Mouse (Mus musculus): ENCODE measurements around the gene Cd69. TPM values are rescaled to one million over a fixed set of nuclear protein-coding genes. Genes with fewer than 3 reads are reported as not detected.

The Cd69 gene
- polyA plus RNA-seq, 1 experiment from 2014 or later, result 0.48 TPM

GRCm38 (mm10) chr6:129284384-129285104, 9.3 kb upstream of the Cd69 start:
- ATAC-seq (ENCODE audit: insufficient read depth, low FRiP score), result no peak
- Histone ChIP-seq H3K36me3 (ENCODE audit: control insufficient read depth, insufficient read depth, low read length) (no peaks in the 10 kb centered on the region), H3K27me3 (ENCODE audit: control insufficient read depth, insufficient read depth, low read length) (no peaks in the 10 kb centered on the region), H3K4me2 (ENCODE audit: low read depth, low read length) (no peak overlapping the region), H3K9ac (ENCODE audit: low read length) (no peak overlapping the region), H3K4me1 (ENCODE audit: control insufficient read depth, insufficient read depth, low read length) (no peaks in the 10 kb centered on the region), H3K4me3 (replicated peaks; ENCODE audit: low read length) (no peak overlapping the region), H3K9me3 (replicated peaks; ENCODE audit: control insufficient read depth, low read length) (no peaks in the 10 kb centered on the region), H3K27ac (ENCODE audit: low read length) (no peak overlapping the region)
- WGBS, result 62% methylated on average over 7 of the region's 7 CpGs

DNA sequence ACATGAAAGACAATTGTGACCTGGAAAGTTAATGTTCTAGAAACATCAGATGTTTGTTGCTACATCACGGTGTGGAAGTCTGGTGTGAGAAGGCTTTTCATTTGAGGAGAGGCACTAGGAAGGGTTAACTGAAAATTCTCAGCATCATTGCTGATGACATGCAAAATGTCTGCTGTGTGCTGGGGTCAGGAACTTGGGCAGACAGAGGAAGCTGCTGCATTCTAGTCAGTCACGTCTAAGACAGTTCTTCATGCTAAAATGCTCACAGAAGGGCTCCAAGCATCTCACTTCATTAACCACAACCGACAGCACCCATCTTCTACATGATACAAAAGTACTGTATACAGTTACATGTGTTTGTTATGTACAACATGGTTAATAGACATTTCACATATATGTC, 8.0 kb upstream of the Cd69 start:
- Histone ChIP-seq H3K9me3 (replicated peaks; ENCODE audit: control insufficient read depth, low read length) (no peaks in the 10 kb centered on the region), H3K36me3 (ENCODE audit: control insufficient read depth, insufficient read depth, low read length) (no peaks in the 10 kb centered on the region), H3K4me3 (replicated peaks; ENCODE audit: low read length) (no peak overlapping the region), H3K4me2 (ENCODE audit: low read depth, low read length) (no peak overlapping the region), H3K27ac (ENCODE audit: low read length) (no peak overlapping the region), H3K27me3 (ENCODE audit: control insufficient read depth, insufficient read depth, low read length) (no peaks in the 10 kb centered on the region), H3K9ac (ENCODE audit: low read length) (no peak overlapping the region), H3K4me1 (ENCODE audit: control insufficient read depth, insufficient read depth, low read length) (no peaks in the 10 kb centered on the region)
- ATAC-seq (ENCODE audit: insufficient read depth, low FRiP score), result no peak
- 63% methylated on average over 3 of the region's 3 CpGs for WGBS

DNA sequence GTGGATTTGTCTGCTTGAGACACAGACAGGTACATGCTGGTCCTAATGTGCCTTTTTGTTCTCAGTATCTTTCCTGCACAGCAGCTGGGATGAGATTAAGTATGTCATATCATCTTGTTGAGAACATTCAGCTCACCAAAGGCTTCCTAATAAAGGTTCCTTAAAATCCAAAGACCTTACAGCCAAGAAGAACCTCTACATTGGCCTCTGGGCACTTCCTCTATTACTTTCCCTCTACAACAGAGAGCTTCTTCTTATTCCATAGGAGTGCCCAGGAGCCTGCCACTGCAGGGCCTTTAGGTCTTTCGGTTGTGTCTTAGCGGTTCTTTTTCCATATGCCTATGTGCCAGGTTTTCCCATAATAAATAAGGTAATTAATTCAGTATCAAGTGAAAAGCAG, 1.2 kb upstream of the Cd69 start:
- Histone ChIP-seq H3K4me3 (replicated peaks; ENCODE audit: low read length) (no peak overlapping the region), H3K27me3 (ENCODE audit: control insufficient read depth, insufficient read depth, low read length) (no peaks in the 10 kb centered on the region), H3K36me3 (ENCODE audit: control insufficient read depth, insufficient read depth, low read length) (no peaks in the 10 kb centered on the region), H3K9me3 (replicated peaks; ENCODE audit: control insufficient read depth, low read length) (no peaks in the 10 kb centered on the region), H3K4me1 (ENCODE audit: control insufficient read depth, insufficient read depth, low read length) (no peaks in the 10 kb centered on the region), H3K4me2 (ENCODE audit: low read depth, low read length) (no peak overlapping the region), H3K9ac (ENCODE audit: low read length) (no peak overlapping the region), H3K27ac (ENCODE audit: low read length) (no peak overlapping the region)
- 96% methylated on average over 2 of the region's 2 CpGs for WGBS
- ATAC-seq (ENCODE audit: insufficient read depth, low FRiP score), result no peak

- Histone ChIP-seq H3K4me2 (ENCODE audit: low read depth, low read length) (no peak overlapping the region), H3K9me3 (replicated peaks; ENCODE audit: control insufficient read depth, low read length) (no peaks in the 10 kb centered on the region), H3K27me3 (ENCODE audit: control insufficient read depth, insufficient read depth, low read length) (no peaks in the 10 kb centered on the region), H3K27ac (ENCODE audit: low read length) (no peak overlapping the region), H3K4me3 (replicated peaks; ENCODE audit: low read length) (no peak overlapping the region), H3K36me3 (ENCODE audit: control insufficient read depth, insufficient read depth, low read length) (no peaks in the 10 kb centered on the region), H3K4me1 (ENCODE audit: control insufficient read depth, insufficient read depth, low read length) (no peaks in the 10 kb centered on the region), H3K9ac (ENCODE audit: low read length) (no peak overlapping the region)
- ATAC-seq (ENCODE audit: insufficient read depth, low FRiP score), result no peak
- WGBS, result 63% methylated on average over 3 of the region's 3 CpGs
These were observed 478 bp upstream of the Cd69 start for GRCm38 (mm10) chr6:129275624-129276203.

- ATAC-seq (ENCODE audit: insufficient read depth, low FRiP score), result no peak
- no peaks in the 10 kb centered on the region for H3K4me1 ChIP-seq (ENCODE audit: control insufficient read depth, insufficient read depth, low read length)
- H3K9ac ChIP-seq (ENCODE audit: low read length), result no peak overlapping the region
- H3K4me2 ChIP-seq (ENCODE audit: low read depth, low read length), result no peak overlapping the region
- H3K27ac ChIP-seq (ENCODE audit: low read length), result no peak overlapping the region
- H3K27me3 ChIP-seq (ENCODE audit: control insufficient read depth, insufficient read depth, low read length), result no peaks in the 10 kb centered on the region
- no peaks in the 10 kb centered on the region for H3K9me3 ChIP-seq (replicated peaks; ENCODE audit: control insufficient read depth, low read length)
- H3K4me3 ChIP-seq (replicated peaks; ENCODE audit: low read length), result no peak overlapping the region
- WGBS, result 85% methylated on average over 2 of the region's 2 CpGs
- no peaks in the 10 kb centered on the region for H3K36me3 ChIP-seq (ENCODE audit: control insufficient read depth, insufficient read depth, low read length)
These were observed 760 bp downstream of the Cd69 start for GRCm38 (mm10) chr6:129274476-129274875.

DNA sequence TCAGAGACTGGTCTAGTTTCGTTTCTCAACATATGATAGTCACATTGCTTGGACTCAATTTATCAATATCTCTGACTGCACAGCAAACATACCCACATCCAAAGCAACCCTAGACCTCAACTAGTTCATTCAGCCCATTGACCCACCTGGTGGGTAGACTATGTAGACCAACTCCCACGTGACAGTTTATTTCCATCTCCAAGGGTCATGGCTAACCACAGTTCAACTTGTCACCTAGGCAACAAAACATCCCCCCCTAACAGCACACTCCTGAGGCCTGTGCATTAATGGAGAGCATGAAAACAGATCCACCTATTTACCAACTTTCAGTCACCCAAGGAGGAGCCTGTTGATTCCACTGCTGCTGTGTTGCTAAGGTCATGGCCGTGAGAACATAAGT, 1.6 kb downstream of the Cd69 start:
- Histone ChIP-seq H3K9ac (ENCODE audit: low read length) (no peak overlapping the region), H3K4me3 (replicated peaks; ENCODE audit: low read length) (no peak overlapping the region), H3K36me3 (ENCODE audit: control insufficient read depth, insufficient read depth, low read length) (no peaks in the 10 kb centered on the region), H3K27ac (ENCODE audit: low read length) (no peak overlapping the region), H3K4me2 (ENCODE audit: low read depth, low read length) (no peak overlapping the region), H3K27me3 (ENCODE audit: control insufficient read depth, insufficient read depth, low read length) (no peaks in the 10 kb centered on the region), H3K4me1 (ENCODE audit: control insufficient read depth, insufficient read depth, low read length) (no peaks in the 10 kb centered on the region), H3K9me3 (replicated peaks; ENCODE audit: control insufficient read depth, low read length) (no peaks in the 10 kb centered on the region)
- WGBS, result 65% methylated on average over 3 of the region's 3 CpGs
- no peak for ATAC-seq (ENCODE audit: insufficient read depth, low FRiP score)

GRCm38 (mm10) chr6:129266438-129267022, 8.7 kb downstream of the Cd69 start:
- H3K9me3 ChIP-seq (replicated peaks; ENCODE audit: control insufficient read depth, low read length), result no peaks in the 10 kb centered on the region
- H3K4me3 ChIP-seq (replicated peaks; ENCODE audit: low read length), result no peak overlapping the region
- no peaks in the 10 kb centered on the region for H3K36me3 ChIP-seq (ENCODE audit: control insufficient read depth, insufficient read depth, low read length)
- H3K27me3 ChIP-seq (ENCODE audit: control insufficient read depth, insufficient read depth, low read length), result no peaks in the 10 kb centered on the region
- H3K9ac ChIP-seq (ENCODE audit: low read length), result no peak overlapping the region
- H3K4me1 ChIP-seq (ENCODE audit: control insufficient read depth, insufficient read depth, low read length), result no peaks in the 10 kb centered on the region
- H3K27ac ChIP-seq (ENCODE audit: low read length), result no peak overlapping the region
- WGBS, result 76% methylated on average over 1 of the region's 1 CpGs
- no peak for ATAC-seq (ENCODE audit: insufficient read depth, low FRiP score)
- H3K4me2 ChIP-seq (ENCODE audit: low read depth, low read length), result no peak overlapping the region

GRCm38 (mm10) chr6:129265821-129266220, 9.4 kb downstream of the Cd69 start:
- WGBS, result 65% methylated on average over 3 of the region's 3 CpGs
- Histone ChIP-seq H3K4me3 (replicated peaks; ENCODE audit: low read length) (no peak overlapping the region), H3K4me1 (ENCODE audit: control insufficient read depth, insufficient read depth, low read length) (no peaks in the 10 kb centered on the region), H3K9ac (ENCODE audit: low read length) (no peak overlapping the region), H3K27me3 (ENCODE audit: control insufficient read depth, insufficient read depth, low read length) (no peaks in the 10 kb centered on the region), H3K4me2 (ENCODE audit: low read depth, low read length) (no peak overlapping the region), H3K36me3 (ENCODE audit: control insufficient read depth, insufficient read depth, low read length) (no peaks in the 10 kb centered on the region), H3K9me3 (replicated peaks; ENCODE audit: control insufficient read depth, low read length) (no peaks in the 10 kb centered on the region), H3K27ac (ENCODE audit: low read length) (no peak overlapping the region)
- no peak for ATAC-seq (ENCODE audit: insufficient read depth, low FRiP score)

- Histone ChIP-seq H3K36me3 (ENCODE audit: control insufficient read depth, insufficient read depth, low read length) (no peaks in the 10 kb centered on the region), H3K9ac (ENCODE audit: low read length) (no peak overlapping the region), H3K4me2 (ENCODE audit: low read depth, low read length) (no peak overlapping the region), H3K4me1 (ENCODE audit: control insufficient read depth, insufficient read depth, low read length) (no peaks in the 10 kb centered on the region), H3K9me3 (replicated peaks; ENCODE audit: control insufficient read depth, low read length) (no peaks in the 10 kb centered on the region), H3K27ac (ENCODE audit: low read length) (no peak overlapping the region), H3K4me3 (replicated peaks; ENCODE audit: low read length) (no peak overlapping the region), H3K27me3 (ENCODE audit: control insufficient read depth, insufficient read depth, low read length) (no peaks in the 10 kb centered on the region)
- ATAC-seq (ENCODE audit: insufficient read depth, low FRiP score), result no peak
- 86% methylated on average over 4 of the region's 4 CpGs for WGBS
These were observed 14.3 kb downstream of the Cd69 start for GRCm38 (mm10) chr6:129260940-129261339.
